ENCODE assay signal across 8 mouse cellular contexts in the genomic region with DNA sequence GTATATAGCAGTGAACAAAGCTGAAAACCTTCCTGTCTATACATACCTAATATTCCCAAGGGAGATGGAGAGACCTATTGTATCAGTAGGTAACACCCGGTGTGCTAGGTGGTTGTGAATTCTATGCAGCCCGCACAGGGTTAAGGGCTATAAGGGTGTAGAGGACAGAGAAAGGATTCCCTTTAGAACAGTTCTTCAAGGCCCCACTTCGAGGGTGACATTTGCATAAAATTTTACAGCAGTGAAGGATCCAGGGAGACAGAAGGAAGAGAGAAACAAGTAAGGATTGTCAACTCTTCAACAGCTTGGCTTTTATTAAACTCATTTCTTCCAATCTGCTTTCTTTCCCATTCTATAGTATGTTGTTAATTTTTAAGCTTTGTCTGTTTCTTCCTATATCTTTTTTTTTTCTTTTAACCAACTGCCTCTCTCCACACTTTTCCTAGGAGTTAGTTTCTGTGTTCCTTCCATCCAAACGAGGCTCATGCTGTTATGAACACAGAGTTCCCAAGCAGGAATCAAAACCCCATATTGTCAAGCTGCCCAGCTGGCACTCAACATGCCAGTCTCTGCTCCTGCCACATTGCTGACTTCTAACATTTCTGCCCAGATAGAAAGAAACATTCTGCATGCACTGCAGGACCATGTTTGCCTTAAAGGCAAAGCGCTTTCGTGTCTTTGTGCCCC.
DNase-seq lines count a peak whose midpoint lies in the region; ATAC-seq lines count a peak whose summit lies in the region.
"Had no signal": no experiment of that assay in that cellular context is flagged by ENCODE, and none has a peak within 500 bp of the region (broad histone marks: within the 10 kb centered on the region; RNA-seq: fewer than 3 reads in every experiment).

No protein-coding gene starts in this region.

- H3K9me3 ChIP-seq in lung, embryonic 16.5 days (ENCODE audit: control insufficient read depth, low read length), result no peaks in the 10 kb centered on the region
- H3K9me3 ChIP-seq in midbrain, embryonic 16.5 days (replicated peaks; ENCODE audit: control insufficient read depth, low read length, poor library complexity, severe bottlenecking), result no peaks in the 10 kb centered on the region
- no peaks in the 10 kb centered on the region for H3K9me3 ChIP-seq in liver, embryonic 11.5 days (ENCODE audit: control insufficient read depth, low read length)

- H3K36me3 ChIP-seq in lung, embryonic 16.5 days (ENCODE audit: control insufficient read depth, insufficient read depth, low read length), result no peaks in the 10 kb centered on the region
- no peaks in the 10 kb centered on the region for H3K36me3 ChIP-seq in midbrain, embryonic 16.5 days (ENCODE audit: control insufficient read depth, insufficient read depth, low read length)
- H3K36me3 ChIP-seq in liver, embryonic 11.5 days (ENCODE audit: control insufficient read depth, insufficient read depth, low read length), result no peaks in the 10 kb centered on the region

- peaks cover 17% of the 10 kb centered on the region for H3K4me1 ChIP-seq in lung, embryonic 16.5 days (replicated peaks; ENCODE audit: control insufficient read depth, insufficient read depth, low read length)
- peaks cover 18% of the 10 kb centered on the region for H3K4me1 ChIP-seq in midbrain, embryonic 16.5 days (ENCODE audit: control insufficient read depth, insufficient read depth, low read length)
- H3K4me1 ChIP-seq in liver, embryonic 11.5 days (replicated peaks; ENCODE audit: control insufficient read depth, insufficient read depth, low read length), result no peaks in the 10 kb centered on the region

- peak overlapping the region; percentile 61 for H3K27ac ChIP-seq in lung, embryonic 16.5 days (ENCODE audit: low read length)
- H3K27ac ChIP-seq in midbrain, embryonic 16.5 days (ENCODE audit: low read length), result no peak overlapping the region
- no peak overlapping the region for H3K27ac ChIP-seq in liver, embryonic 11.5 days (ENCODE audit: low read depth, low read length)
- H3K27ac ChIP-seq: liver, embryonic 14.5 days had no signal

- intact Hi-C loops in gastrocnemius, postnatal 36 days (cut with DNase I), result no loop called here

- H3K4me3 ChIP-seq in lung, embryonic 16.5 days (ENCODE audit: low read length), result no peak overlapping the region
- no peak overlapping the region for H3K4me3 ChIP-seq in midbrain, embryonic 16.5 days (ENCODE audit: low read depth, low read length)
- no peak overlapping the region for H3K4me3 ChIP-seq in liver, embryonic 11.5 days (ENCODE audit: low read depth, low read length)

- no peaks in the 10 kb centered on the region for H3K27me3 ChIP-seq in lung, embryonic 16.5 days (ENCODE audit: control insufficient read depth, insufficient read depth, low read depth, low read length)
- no peaks in the 10 kb centered on the region for H3K27me3 ChIP-seq in midbrain, embryonic 16.5 days (ENCODE audit: control insufficient read depth, insufficient read depth, low read depth, low read length)
- H3K27me3 ChIP-seq in liver, embryonic 11.5 days (replicated peaks; ENCODE audit: control insufficient read depth, insufficient read depth, low read length), result no peaks in the 10 kb centered on the region

- H3K9ac ChIP-seq in lung, embryonic 16.5 days (ENCODE audit: low read length), result no peak overlapping the region
- H3K9ac ChIP-seq in midbrain, embryonic 16.5 days (ENCODE audit: low read depth, low read length), result no peak overlapping the region
- H3K9ac ChIP-seq in liver, embryonic 11.5 days (ENCODE audit: low read depth, low read length), result no peak overlapping the region
- H3K9ac ChIP-seq: liver, embryonic 14.5 days had no signal

- no peak for ATAC-seq in lung, embryonic 16.5 days (ENCODE audit: low read depth)
- 0 out of 2 replicates have a peak, but pooled peaks have one; percentile 39 for ATAC-seq in midbrain, embryonic 16.5 days
- ATAC-seq in liver, embryonic 11.5 days (replicated peaks; ENCODE audit: low FRiP score), result no peak

- WGBS in lung, embryonic 16.5 days, result 54% methylated on average over 6 of the region's 6 CpGs
- WGBS in midbrain, embryonic 16.5 days, result 52% methylated on average over 6 of the region's 6 CpGs
- WGBS in liver, embryonic 11.5 days, result 70% methylated on average over 6 of the region's 6 CpGs

- no peak overlapping the region for H3K4me2 ChIP-seq in lung, embryonic 16.5 days (ENCODE audit: low read depth, low read length)
- no peak overlapping the region for H3K4me2 ChIP-seq in midbrain, embryonic 16.5 days (ENCODE audit: low read length)
- H3K4me2 ChIP-seq in liver, embryonic 11.5 days, result no peak overlapping the region

- DNase-seq in lung, postnatal 14 days, result no peak
- peak; percentile 85 for DNase-seq in cerebellum, adult 9-11 months
- DNase-seq in gastrocnemius, postnatal 36 days, result peak; percentile 34 to 37
- DNase-seq in adrenal gland, postnatal 36 days, result no peak
- no peak for DNase-seq in liver, embryonic 11.5 days (ENCODE audit: low spot score)

Comparison
In these comparisons a context has a peak if more than half of its experiments do, and no peak if none do; other contexts are left out.
1. DNase-seq: peak in cerebellum, adult 9-11 months (single experiment) and gastrocnemius, postnatal 36 days (2 of 2); none in lung, postnatal 14 days (single experiment), adrenal gland, postnatal 36 days (0 of 2) and liver, embryonic 11.5 days (single experiment).